Mouse (Mus musculus) kidney, adult 2 months (tissue): Measurements from ENCODE around the gene C2cd3.

ENCODE experiments used
- CTCF ChIP-seq: fragments of 200-500 bp; conservative IDR thresholded peaks from 2 replicates; pipeline ENCODE4 v1.5.1; 2011; ENCODE audit warnings: low read depth, mild to moderate bottlenecking, control low read depth, low read length, moderate library complexity, mixed read lengths; ENCODE audit not compliant: insufficient read depth, insufficient read length
- POLR2A ChIP-seq: fragments of 200-500 bp; IDR thresholded peaks from one replicate; pipeline ENCODE4 v1.6.1; 2011; ENCODE audit warnings: low read depth, low read length, control low read depth

DNA sequence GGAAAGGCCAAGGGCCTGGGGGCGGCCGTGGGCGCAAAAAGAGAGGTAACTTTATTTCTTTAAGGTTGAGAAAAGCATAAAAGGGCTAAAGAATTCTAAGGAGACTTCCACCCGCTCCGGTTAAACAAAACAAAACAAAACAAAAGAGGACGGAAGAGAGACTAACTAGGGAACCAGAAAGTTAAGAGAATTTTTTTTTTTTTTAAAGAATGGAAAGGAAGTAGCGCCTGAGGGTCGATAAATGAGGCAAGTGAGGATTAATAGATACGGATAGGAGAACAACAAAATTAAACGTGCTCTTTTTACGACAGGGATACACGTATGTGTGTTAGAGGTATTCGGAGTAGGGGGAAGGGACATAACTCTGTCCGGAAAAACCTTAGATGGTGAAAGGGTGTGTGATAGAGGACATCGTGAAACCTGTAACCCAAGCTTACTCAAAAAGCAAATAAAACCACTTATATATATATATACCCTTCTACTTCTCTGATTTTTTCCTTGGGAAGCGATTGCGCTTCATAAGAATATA, 483 bp downstream of the C2cd3 start:
- TF ChIP-seq CTCF (no peak), POLR2A (no peak)
